Mouse (Mus musculus): ENCODE measurements around the gene Dao. TPM values are rescaled to one million over a fixed set of nuclear protein-coding genes. Genes with fewer than 3 reads are reported as not detected.

Dao gene
- polyA plus RNA-seq, 1 experiment from 2014 or later = not detected

DNA sequence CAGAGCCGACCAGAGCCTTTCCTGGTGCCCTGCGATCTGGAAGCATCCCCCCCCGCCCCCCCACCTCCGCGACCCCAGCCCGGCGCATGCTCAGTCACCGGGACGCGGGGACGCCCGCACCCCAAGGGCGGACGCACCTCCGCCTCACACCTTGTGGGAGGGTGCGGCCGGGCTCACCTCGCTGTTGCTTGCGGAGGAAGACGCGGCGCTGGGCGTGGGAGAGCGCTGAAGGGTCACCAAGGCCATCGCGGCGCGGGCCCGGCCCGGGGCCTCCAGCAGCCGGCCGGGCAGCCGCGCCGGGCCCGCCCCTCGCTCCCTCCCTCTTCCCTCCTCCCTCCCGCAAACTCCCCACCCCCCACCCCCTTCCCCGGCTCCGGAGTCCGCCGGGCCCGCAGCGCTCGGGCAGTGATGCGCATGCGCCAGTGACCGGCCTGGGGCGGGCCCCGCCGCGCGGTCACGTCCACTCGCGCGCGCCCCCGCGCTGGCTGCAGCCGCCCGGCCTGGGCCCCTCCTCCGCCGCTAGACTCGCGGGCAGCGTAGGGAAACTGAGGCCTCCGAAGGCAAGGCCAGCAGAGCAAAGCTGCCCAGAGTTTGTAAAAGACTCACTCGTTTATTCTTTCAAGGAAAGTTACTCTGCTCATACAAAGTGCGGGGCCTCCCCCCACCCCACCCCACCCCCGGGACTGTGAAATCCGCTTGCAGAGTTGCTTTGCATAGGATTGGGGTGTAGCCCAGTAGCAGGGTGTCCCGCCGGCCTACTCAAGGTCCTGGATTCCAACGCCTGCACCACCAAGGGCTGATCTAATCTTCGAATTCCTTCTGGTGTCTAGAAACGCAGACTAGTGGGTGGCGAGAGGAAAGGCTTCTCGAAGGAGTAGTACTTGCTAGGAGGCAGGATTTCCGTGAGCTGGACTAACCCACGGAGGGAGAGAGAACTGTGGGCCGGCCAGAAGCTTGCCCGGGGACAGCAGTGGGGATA lies 9.7 kb upstream of the Dao start, which contains the start of gene Ssh1:
Gene Ssh1 (minus strand): TSS at position 408 of the 979 bp plus-strand sequence.
- under 1% methylated on average over 83 of the region's 83 CpGs for WGBS (ENCODE audit: insufficient replicate concordance)
- H3K27me3 ChIP-seq = peaks cover 15% of the 10 kb centered on the region
- peaks cover 55% of the 10 kb centered on the region for H3K4me1 ChIP-seq (replicated peaks)
- peak within 1 kb of the TSS; percentile 89 for H3K27ac ChIP-seq (replicated peaks)
- peak; percentile 77 for ATAC-seq (ENCODE audit: insufficient read depth)
- H3K4me3 ChIP-seq (replicated peaks) = peak within 1 kb of the TSS; percentile 82
- peak within 1 kb of the TSS; percentile 79 for H3K9ac ChIP-seq
- H3K4me2 ChIP-seq = peak within 1 kb of the TSS; percentile 99
- H3K9me3 ChIP-seq (replicated peaks) = no peaks in the 10 kb centered on the region
- H3K36me3 ChIP-seq (replicated peaks) = no peaks in the 10 kb centered on the region; the same call in 1 of the 2 replicates

DNA sequence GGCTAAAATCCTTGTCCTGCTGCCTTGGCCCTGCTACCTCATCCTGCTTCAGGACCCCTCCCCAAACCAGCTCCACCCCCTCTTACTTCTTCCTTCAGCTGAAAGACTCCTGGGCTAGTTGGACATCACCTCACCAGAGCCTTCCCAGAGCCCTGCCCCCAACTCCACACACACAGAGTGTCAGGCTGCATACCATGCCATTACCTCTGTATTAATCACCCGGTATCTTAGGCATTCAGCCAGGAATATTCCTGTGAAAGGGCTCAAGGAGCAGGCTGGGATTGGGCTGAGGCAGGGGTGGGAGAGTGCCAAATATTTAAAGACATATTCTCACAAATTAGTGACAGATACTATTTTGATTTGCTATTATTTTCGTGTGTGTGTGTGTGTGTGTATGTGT lies 7.0 kb upstream of the Dao start:
- H3K27ac ChIP-seq (replicated peaks) = no peak overlapping the region
- no peak overlapping the region for H3K9ac ChIP-seq
- no peak overlapping the region for H3K4me2 ChIP-seq
- H3K4me3 ChIP-seq (replicated peaks) = no peak overlapping the region
- no peak for ATAC-seq (ENCODE audit: insufficient read depth)
- H3K27me3 ChIP-seq = peaks cover 15% of the 10 kb centered on the region
- H3K36me3 ChIP-seq (replicated peaks) = no peaks in the 10 kb centered on the region
- no peaks in the 10 kb centered on the region for H3K9me3 ChIP-seq (replicated peaks)
- 47% methylated on average over 2 of the region's 2 CpGs for WGBS (ENCODE audit: insufficient replicate concordance)
- peaks cover 30% of the 10 kb centered on the region for H3K4me1 ChIP-seq (replicated peaks)

DNA sequence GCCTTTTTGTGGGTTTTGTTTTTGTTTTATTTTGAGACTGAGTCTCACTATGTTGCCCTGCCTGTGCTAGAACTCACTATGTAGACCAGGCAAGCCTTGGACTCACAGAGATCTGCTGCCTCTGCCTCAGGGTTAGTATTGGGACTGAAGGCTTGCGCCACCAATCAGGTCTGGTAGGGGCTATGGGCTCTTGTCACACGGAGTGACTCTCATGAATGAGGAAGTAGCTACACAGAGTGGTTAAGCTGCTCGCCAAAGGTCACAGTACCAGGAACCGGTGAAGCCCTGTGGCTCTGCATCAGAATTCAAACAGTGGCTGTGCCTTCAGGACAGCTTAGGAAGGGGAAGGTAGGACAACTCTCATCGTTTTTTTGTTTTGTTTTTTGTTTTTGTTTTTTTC lies 4.1 kb upstream of the Dao start:
- 23% methylated on average over 5 of the region's 5 CpGs for WGBS (ENCODE audit: insufficient replicate concordance)
- Histone ChIP-seq H3K27ac (replicated peaks) (no peak overlapping the region), H3K9me3 (replicated peaks) (no peaks in the 10 kb centered on the region), H3K9ac (no peak overlapping the region), H3K36me3 (replicated peaks) (no peaks in the 10 kb centered on the region), H3K4me3 (replicated peaks) (no peak overlapping the region), H3K27me3 (peaks cover 16% of the 10 kb centered on the region), H3K4me2 (no peak overlapping the region), H3K4me1 (replicated peaks) (peaks cover 13% of the 10 kb centered on the region)
- ATAC-seq (ENCODE audit: insufficient read depth) = peak; percentile 23; the same call in 1 of the 2 replicates

GRCm38 (mm10) chr5:114004573-114004972 lies 1.1 kb downstream of the Dao start:
- Histone ChIP-seq H3K4me2 (no peak overlapping the region), H3K36me3 (replicated peaks) (no peaks in the 10 kb centered on the region), H3K4me1 (replicated peaks) (peaks cover 9% of the 10 kb centered on the region; the same call in 1 of the 2 replicates), H3K9me3 (replicated peaks) (no peaks in the 10 kb centered on the region), H3K9ac (no peak overlapping the region), H3K4me3 (replicated peaks) (no peak overlapping the region), H3K27ac (replicated peaks) (no peak overlapping the region), H3K27me3 (peaks cover 18% of the 10 kb centered on the region)
- 67% methylated on average over 11 of the region's 11 CpGs for WGBS (ENCODE audit: insufficient replicate concordance)
- ATAC-seq (ENCODE audit: insufficient read depth) = no peak

GRCm38 (mm10) chr5:114005100-114005499 lies 1.6 kb downstream of the Dao start:
- no peaks in the 10 kb centered on the region for H3K36me3 ChIP-seq (replicated peaks)
- peaks cover 18% of the 10 kb centered on the region for H3K27me3 ChIP-seq
- no peaks in the 10 kb centered on the region for H3K9me3 ChIP-seq (replicated peaks)
- no peak for ATAC-seq (ENCODE audit: insufficient read depth)
- H3K27ac ChIP-seq (replicated peaks) = no peak overlapping the region
- no peak overlapping the region for H3K4me2 ChIP-seq
- 55% methylated on average over 5 of the region's 5 CpGs for WGBS (ENCODE audit: insufficient replicate concordance)
- H3K4me3 ChIP-seq (replicated peaks) = no peak overlapping the region
- no peak overlapping the region for H3K9ac ChIP-seq
- H3K4me1 ChIP-seq (replicated peaks) = peaks cover 13% of the 10 kb centered on the region; the same call in 1 of the 2 replicates

GRCm38 (mm10) chr5:114006974-114007373 lies 3.5 kb downstream of the Dao start:
- ATAC-seq (ENCODE audit: insufficient read depth) = no peak
- H3K4me2 ChIP-seq = no peak overlapping the region
- H3K9ac ChIP-seq = no peak overlapping the region
- no peaks in the 10 kb centered on the region for H3K36me3 ChIP-seq (replicated peaks)
- H3K4me1 ChIP-seq (replicated peaks) = peaks cover 13% of the 10 kb centered on the region; the same call in 1 of the 2 replicates
- no peak overlapping the region for H3K27ac ChIP-seq (replicated peaks)
- peaks cover 22% of the 10 kb centered on the region for H3K27me3 ChIP-seq
- 64% methylated on average over 4 of the region's 4 CpGs for WGBS (ENCODE audit: insufficient replicate concordance)
- no peak overlapping the region for H3K4me3 ChIP-seq (replicated peaks)
- H3K9me3 ChIP-seq (replicated peaks) = no peaks in the 10 kb centered on the region

GRCm38 (mm10) chr5:114007753-114008453 lies 4.4 kb downstream of the Dao start:
- Histone ChIP-seq H3K9ac (no peak overlapping the region), H3K36me3 (replicated peaks) (no peaks in the 10 kb centered on the region), H3K4me2 (no peak overlapping the region), H3K4me3 (replicated peaks) (no peak overlapping the region), H3K27me3 (peaks cover 22% of the 10 kb centered on the region), H3K4me1 (replicated peaks) (peaks cover 11% of the 10 kb centered on the region; the same call in 1 of the 2 replicates), H3K27ac (replicated peaks) (no peak overlapping the region), H3K9me3 (replicated peaks) (no peaks in the 10 kb centered on the region)
- 72% methylated on average over 12 of the region's 12 CpGs for WGBS (ENCODE audit: insufficient replicate concordance)
- ATAC-seq (ENCODE audit: insufficient read depth) = no peak

GRCm38 (mm10) chr5:114009049-114009448 lies 5.5 kb downstream of the Dao start:
- Histone ChIP-seq H3K9me3 (replicated peaks) (no peaks in the 10 kb centered on the region), H3K4me1 (replicated peaks) (0 out of 2 replicates have a peak, but pooled peaks cover 3% of the 10 kb centered on the region), H3K9ac (no peak overlapping the region), H3K4me2 (no peak overlapping the region), H3K27ac (replicated peaks) (no peak overlapping the region), H3K36me3 (replicated peaks) (no peaks in the 10 kb centered on the region), H3K27me3 (peaks cover 19% of the 10 kb centered on the region), H3K4me3 (replicated peaks) (no peak overlapping the region)
- no peak for ATAC-seq (ENCODE audit: insufficient read depth)
- 44% methylated on average over 4 of the region's 4 CpGs for WGBS (ENCODE audit: insufficient replicate concordance)

DNA sequence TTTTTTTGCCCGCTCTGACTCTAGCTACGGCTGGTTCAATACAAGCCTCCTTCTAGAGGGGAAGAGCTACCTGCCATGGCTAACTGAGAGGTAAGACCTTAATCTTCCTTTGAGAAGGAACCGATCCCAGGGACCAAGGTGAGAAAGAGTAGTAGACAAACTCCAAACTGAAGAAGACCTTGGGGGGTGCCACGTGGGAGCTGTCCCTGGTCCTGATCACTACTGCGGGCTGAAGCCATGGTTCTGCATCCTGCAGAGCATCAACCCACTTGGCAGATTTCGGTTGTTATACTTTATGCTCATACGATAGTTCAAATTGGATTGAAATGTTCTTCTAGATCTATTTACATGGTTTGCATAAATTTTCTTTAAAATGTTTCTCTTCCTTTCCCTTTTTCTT lies 11.6 kb downstream of the Dao start:
- no peak for ATAC-seq (ENCODE audit: insufficient read depth)
- 56% methylated on average over 7 of the region's 7 CpGs for WGBS (ENCODE audit: insufficient replicate concordance)
- Histone ChIP-seq H3K9me3 (replicated peaks) (no peaks in the 10 kb centered on the region), H3K27ac (replicated peaks) (no peak overlapping the region), H3K27me3 (peaks cover 7% of the 10 kb centered on the region; the same call in 1 of the 2 replicates), H3K4me2 (no peak overlapping the region), H3K4me1 (replicated peaks) (no peaks in the 10 kb centered on the region), H3K36me3 (replicated peaks) (no peaks in the 10 kb centered on the region), H3K9ac (no peak overlapping the region), H3K4me3 (replicated peaks) (no peak overlapping the region)

- ATAC-seq (ENCODE audit: insufficient read depth) = no peak
- WGBS (ENCODE audit: insufficient replicate concordance) = 48% methylated on average over 6 of the region's 6 CpGs
- Histone ChIP-seq H3K27me3 (peaks cover 22% of the 10 kb centered on the region; the same call in 1 of the 2 replicates), H3K4me3 (replicated peaks) (no peak overlapping the region), H3K36me3 (replicated peaks) (no peaks in the 10 kb centered on the region), H3K27ac (replicated peaks) (no peak overlapping the region), H3K4me1 (replicated peaks) (peaks cover 6% of the 10 kb centered on the region; the same call in 1 of the 2 replicates), H3K9ac (no peak overlapping the region), H3K4me2 (no peak overlapping the region), H3K9me3 (replicated peaks) (no peaks in the 10 kb centered on the region)
Observed at GRCm38 (mm10) chr5:114024390-114024789, 20.9 kb downstream of the Dao start.

DNA sequence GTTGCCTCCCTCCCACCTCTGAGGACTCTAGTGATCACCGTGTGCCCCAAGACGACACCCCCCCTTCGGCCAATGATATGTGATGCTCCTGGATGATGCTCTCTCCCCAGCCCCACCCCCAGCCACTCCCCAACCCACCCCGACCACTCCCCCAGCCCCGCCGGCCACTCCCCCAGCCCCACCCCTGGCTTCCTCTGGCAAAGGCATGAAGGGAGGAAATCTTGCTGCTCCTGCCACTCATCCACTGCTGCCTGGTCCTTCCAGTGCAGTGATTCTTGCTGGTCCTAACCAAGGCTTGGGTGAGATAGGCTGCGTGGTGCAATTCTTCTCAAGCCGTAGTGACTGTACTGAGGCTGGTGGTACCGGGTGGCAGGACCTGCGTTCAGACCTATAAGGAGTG lies 21.4 kb downstream of the Dao start:
- Histone ChIP-seq H3K36me3 (replicated peaks) (no peaks in the 10 kb centered on the region), H3K27me3 (peaks cover 20% of the 10 kb centered on the region; the same call in 1 of the 2 replicates), H3K9ac (no peak overlapping the region), H3K4me3 (replicated peaks) (no peak overlapping the region), H3K4me2 (no peak overlapping the region), H3K4me1 (replicated peaks) (peaks cover 6% of the 10 kb centered on the region; the same call in 1 of the 2 replicates), H3K27ac (replicated peaks) (no peak overlapping the region), H3K9me3 (replicated peaks) (no peaks in the 10 kb centered on the region)
- no peak for ATAC-seq (ENCODE audit: insufficient read depth)
- WGBS (ENCODE audit: insufficient replicate concordance) = 12% methylated on average over 10 of the region's 10 CpGs
